Mouse (Mus musculus): Measurements from ENCODE around the gene Mier1. TPM values are rescaled to one million over a fixed set of nuclear protein-coding genes. Genes with fewer than 3 reads are reported as not detected.
A peak's percentile ranks its signal among the peaks of the same experiment; 100 is the strongest.
"Not testable (repeated sequence)": the region's sequence is repeated elsewhere in the genome, so short reads cannot be mapped to it uniquely, and the experiment has no call there.

The Mier1 gene
- total RNA-seq, 2 experiments from 2014 or later, result 47.2 to 47.8 TPM

DNA sequence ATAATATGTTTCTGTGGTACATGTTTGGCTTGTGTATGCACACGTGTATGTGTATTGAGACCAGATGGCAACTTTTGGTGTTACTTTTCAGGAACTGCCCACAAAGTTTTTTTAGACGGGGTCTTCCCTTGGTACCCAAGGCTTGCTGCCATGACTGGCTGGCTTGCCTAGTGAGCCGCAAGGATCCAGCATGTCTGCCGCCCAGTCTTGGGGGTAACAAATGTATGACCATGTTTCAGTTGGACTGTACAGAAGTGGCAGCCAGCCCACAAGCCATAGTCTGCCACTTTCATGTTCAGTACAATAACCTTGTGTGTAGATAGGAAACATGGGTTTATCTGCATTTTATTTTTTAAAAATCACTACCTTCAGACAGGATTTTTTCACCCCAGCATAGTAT lies 44.6 kb downstream of the Mier1 start:
- no peak for DNase-seq (ENCODE audit: low spot score in 2 of 2)

- DNase-seq (ENCODE audit: low spot score in 2 of 2), result not testable (repeated sequence)
Observed at GRCm38 (mm10) chr4:103166198-103166597, 52.0 kb downstream of the Mier1 start.

DNA sequence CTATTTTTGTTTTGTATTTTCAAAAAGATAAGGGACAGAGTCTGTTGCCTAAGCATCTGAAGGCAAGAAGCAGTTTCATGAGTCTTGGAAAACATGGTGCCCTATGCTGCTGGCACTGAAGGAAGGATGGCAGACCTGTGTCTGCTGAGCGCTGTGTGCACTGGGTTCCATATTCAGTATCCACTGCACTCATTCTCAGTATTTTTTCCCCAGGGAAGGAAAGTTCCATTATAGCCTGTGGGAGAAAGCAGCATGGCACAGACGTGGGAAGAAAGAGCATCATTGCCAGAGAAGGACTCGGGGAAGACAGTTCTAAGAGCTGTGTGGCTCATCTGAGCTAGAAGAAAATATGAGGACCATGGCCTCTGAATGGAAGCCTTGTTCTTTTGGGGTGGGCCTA lies 57.1 kb downstream of the Mier1 start:
- DNase-seq (ENCODE audit: low spot score in 2 of 2), result no peak

DNA sequence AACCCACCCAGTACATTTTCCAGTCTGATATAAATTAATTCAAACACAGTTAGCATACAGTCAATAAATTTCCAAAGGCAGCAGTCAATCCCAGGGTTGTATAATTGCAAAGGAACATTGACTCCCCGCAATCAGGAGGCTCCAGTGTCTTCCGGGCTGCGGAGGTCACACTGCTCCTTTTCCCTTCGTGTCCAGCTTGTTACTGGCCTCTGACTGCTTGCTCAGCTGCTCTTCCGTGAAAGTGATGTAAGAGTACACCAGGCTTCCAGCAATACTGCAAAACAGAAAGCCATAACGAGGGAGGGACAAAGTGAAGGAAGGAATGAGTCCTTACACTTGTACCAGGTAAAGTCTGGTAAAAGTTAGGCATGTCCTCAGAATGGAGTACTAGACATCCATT lies 59.3 kb downstream of the Mier1 start:
- DNase-seq (ENCODE audit: low spot score in 2 of 2), result no peak

GRCm38 (mm10) chr4:103174001-103174400 lies 59.8 kb downstream of the Mier1 start:
- DNase-seq (ENCODE audit: low spot score in 2 of 2), result no peak

DNA sequence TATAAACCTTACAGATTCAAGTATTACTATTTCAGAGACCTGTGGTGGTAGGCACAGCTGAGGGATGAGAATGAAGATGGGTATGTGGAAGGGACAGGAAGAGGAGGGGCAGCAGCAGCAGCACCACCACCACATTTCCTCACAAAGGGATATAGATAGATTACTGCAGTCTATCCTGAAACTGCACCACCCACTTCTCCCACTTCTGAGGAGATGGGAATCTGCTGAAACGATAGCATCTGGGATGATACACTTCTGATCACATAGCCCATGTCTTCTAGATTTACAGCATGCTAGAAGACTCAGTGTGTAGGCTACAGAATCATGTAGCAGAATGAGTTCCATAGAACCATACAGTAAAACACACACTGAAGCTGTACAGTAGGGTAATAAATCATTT lies 63.5 kb downstream of the Mier1 start:
- DNase-seq (ENCODE audit: low spot score in 2 of 2), result no peak

DNA sequence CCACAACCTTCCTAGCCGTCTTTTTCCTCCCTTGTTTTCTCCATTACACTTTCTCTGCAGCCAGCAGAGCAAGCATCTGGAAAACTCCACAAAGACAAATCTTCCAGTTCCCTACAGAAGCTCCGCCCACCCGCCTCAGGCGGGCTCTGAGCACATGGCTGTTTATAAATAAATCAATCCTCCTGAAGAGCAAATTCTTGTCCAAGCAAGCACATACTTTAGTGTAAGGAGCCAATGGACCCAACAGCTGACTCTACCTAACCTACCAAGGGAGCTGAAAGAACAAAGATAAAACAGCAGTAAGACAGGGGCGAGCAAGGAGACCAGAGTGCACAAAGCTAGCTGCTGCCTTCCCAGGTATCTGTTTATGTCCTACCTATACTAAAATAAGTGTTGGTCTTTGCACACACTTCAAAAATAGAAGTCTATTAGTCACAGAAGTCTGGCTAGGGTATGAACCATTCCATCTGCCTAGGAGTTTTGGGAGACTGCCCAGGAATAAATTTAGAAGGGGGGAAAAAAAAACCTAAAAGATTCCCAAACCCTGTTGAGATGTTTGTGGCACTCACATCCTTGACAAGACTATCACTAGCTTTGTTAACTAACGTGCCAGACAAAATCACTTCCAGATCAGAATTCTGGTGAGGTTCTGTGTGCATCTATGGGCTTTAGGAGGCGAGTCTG lies 64.6 kb downstream of the Mier1 start:
- peak in 1 of 2 experiments; percentile 22 for DNase-seq (ENCODE audit: low spot score in 2 of 2)

DNA sequence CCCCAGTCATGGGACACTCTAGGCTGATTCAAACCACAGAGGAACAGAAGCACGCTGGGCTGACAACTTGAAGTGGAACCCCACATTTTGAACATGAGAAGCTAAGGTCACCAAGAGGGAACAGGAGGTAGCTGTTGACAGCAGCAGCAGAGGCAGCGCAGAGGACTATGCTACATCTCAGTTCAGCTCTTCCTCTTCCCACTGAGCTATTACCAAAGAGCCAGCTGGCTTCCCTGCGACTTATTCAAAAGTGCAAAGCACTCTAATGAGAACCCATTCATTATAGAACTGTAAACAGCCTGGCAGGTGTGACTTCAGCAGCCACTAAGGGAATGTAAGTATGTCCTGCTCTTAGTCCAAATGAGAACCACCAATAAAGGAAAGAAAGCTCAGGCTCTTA lies 65.4 kb downstream of the Mier1 start:
- no peak for DNase-seq (ENCODE audit: low spot score in 2 of 2)

DNA sequence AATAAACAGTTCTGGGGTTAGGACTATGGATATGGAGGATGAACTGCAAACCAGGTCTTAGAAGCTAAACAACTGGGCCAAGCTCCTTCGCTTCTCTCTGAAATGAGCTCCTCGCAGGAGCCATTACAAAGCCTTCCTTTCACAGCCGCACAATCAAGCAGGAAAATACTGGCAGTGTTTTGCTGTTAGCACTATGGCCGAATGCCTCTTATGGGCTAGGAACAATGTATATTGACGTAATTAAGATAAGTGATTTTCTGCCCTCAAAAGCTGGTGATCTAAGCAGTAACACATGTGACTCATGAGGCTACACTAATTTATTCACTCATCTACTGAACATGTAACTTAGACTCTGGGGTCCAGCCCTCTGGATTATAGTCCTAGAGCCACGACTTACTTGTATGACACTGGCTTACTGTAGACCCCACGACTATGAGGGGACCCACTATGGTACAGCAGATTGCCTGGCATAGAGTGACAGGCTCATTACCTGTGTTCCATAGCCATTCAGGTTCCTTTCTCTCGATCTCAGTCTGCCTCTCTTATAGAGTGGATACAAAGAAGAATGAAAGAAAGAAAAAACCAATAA lies 66.2 kb downstream of the Mier1 start:
- no peak for DNase-seq (ENCODE audit: low spot score in 2 of 2)

GRCm38 (mm10) chr4:103188786-103189640 lies 74.8 kb downstream of the Mier1 start:
- DNase-seq (ENCODE audit: low spot score in 2 of 2), result no peak

DNA sequence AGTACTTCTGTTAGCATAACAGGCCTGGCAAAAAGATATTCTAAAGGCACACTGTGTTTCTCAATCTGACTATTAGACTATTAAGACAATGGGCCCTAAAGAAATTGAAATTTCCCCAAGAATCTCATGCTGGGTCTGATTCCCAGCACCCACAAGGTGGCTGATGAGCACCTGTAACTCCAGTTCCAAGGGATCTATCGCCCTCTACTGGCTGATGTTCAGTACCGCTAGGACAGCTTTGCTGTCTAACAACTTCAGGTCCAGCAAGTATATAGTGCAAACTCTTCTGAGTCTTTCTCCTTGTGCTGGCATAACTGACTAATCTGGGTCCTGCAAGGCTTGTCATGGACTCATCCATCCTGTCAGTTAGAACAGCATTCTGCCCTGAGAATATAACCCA lies 78.2 kb downstream of the Mier1 start:
- DNase-seq (ENCODE audit: low spot score in 2 of 2), result no peak

DNA sequence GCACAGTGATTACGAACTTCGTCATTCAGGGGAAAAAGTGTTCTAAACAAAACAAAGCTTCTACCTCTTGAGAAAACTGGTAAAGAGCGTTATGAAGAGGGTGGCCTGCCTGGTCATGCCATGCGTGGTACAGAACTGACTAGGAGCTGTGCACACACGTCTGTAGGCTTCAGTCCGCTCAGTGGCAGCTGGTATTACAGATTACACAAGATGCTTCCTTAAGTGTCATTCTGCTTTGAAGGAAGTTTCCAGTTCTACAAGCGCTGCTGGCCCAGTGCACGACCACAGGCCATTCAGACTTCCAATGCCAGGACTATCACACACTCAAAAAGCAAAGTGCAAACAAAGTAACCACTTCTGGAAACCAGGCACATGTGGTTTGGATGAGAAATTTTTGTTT lies 83.2 kb downstream of the Mier1 start:
- no peak for DNase-seq (ENCODE audit: low spot score in 2 of 2)

DNA sequence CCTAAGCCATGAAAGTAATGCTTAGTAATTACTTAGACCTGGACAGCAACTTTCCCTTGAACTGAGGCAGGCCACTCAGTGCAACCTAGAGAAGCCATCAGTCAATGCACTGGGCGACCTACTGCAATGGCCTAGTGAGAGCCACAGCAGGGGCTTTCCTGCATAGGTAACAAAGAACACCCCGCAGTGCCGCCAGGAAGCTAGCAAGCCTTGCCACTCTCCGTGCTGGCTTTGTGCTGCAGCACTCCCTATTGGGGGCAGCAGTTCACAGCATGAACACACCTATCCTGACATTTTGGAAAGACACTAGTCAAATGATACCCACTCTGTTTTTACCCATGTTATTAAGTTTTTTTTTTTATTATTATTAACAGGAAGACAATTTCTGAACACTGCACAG lies 84.9 kb downstream of the Mier1 start:
- DNase-seq (ENCODE audit: low spot score in 2 of 2), result no peak

- DNase-seq (ENCODE audit: low spot score in 2 of 2), result no peak
Observed at GRCm38 (mm10) chr4:103200046-103200445, 85.9 kb downstream of the Mier1 start.

GRCm38 (mm10) chr4:103203646-103204045 lies 89.5 kb downstream of the Mier1 start:
- DNase-seq (ENCODE audit: low spot score in 2 of 2), result peak in 1 of 2 experiments; percentile 22

DNA sequence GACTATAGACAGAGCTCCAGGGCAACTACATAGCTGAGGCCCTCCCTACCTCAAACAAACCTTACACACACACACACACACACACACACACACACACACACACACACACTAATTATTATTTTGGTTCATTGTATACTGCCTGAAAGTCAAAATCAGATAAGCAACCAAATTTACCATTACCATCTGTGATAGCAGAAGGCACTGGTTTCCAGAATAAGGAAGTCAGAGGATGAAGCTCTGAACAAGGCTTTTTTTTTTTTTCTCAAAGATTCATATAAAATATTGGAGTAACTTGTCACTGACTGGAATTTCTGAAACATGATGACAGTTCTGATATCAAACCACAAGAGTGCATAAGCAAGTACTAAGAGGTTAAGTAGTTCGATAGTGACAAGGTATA lies 94.4 kb downstream of the Mier1 start:
- DNase-seq (ENCODE audit: low spot score in 2 of 2), result no peak

GRCm38 (mm10) chr4:103213859-103214497 lies 99.8 kb downstream of the Mier1 start:
- peak in 1 of 2 experiments; percentile 15 for DNase-seq (ENCODE audit: low spot score in 2 of 2)

DNA sequence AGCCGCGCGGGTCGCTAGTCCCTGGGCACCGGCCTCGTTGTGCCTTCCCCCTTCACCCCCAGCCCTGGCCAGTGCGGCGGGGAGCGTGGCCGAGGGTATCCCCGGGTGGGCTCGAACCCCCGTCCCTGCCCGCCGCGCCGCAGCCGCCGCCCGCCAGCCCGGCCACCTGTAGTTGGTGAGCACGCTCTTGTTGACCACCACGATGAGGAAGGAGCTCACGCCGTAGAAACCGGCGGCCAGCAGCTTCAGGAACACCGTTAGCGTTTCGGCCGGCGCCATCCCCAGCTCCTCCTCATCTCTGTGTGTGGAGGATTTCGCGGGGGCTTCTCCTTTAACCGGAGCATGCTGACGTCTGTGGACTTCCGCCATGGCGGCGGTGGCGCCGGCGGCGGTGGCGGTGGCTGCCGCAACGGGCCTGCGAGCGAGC lies 100.3 kb downstream of the Mier1 start:
- peak; percentile 81 for DNase-seq (ENCODE audit: low spot score in 2 of 2)

Data from layer of hippocampus, postnatal 14 days (tissue).